Mouse (Mus musculus): ENCODE results near the gene Slc4a8. TPM values are rescaled to one million over a fixed set of nuclear protein-coding genes. Genes with fewer than 3 reads are reported as not detected.
A peak's percentile ranks its signal among the peaks of the same experiment; 100 is the strongest.

The Slc4a8 gene
- polyA plus RNA-seq (2016; fragmentation: Nextera tagmentation; extraction: Ambion mirVana): 8.4 and 10.2 TPM in 2 replicates

GRCm38 (mm10) chr15:100761419-100762185 lies at the start of gene Slc4a8:
Gene Slc4a8 (plus strand): TSS chr15:100761747.
- under 1% methylated on average over 64 of the region's 64 CpGs for WGBS
- Histone ChIP-seq H3K9me3 (replicated peaks) (no peaks in the 10 kb centered on the region), H3K4me3 (peak within 1 kb of the TSS; percentile 80), H3K27me3 (ENCODE audit: low read depth, poor library complexity, severe bottlenecking) (peaks cover 20% of the 10 kb centered on the region), H3K36me3 (no peaks in the 10 kb centered on the region), H3K4me1 (peaks cover 41% of the 10 kb centered on the region), H3K27ac (replicated peaks) (peak within 1 kb of the TSS; percentile 92)
- peak; percentile 97 for DNase-seq (ENCODE audit: low spot score)

DNA sequence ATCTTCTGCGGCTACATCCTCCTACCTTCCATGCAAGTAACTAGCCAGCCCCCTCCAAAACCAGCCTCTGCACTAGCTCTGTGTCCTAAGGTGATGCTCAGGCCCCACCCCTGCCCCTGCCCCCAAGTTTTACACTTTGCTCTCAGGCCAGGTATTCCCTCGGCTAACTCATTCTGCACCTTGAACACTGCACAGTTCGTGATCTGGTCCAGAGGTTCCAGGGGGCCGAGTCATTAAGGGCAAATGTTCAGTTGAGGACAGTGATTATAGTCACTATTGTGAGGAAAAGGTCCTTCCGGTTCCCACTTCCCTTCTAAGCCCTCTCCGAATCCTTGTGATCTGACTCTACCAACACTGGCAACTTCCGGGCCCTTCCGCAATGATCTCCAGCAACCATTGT lies 47.1 kb upstream of the Slc4a8 start:
- Histone ChIP-seq H3K27me3 (ENCODE audit: low read depth, poor library complexity, severe bottlenecking) (no peaks in the 10 kb centered on the region), H3K36me3 (no peaks in the 10 kb centered on the region), H3K27ac (replicated peaks) (no peak overlapping the region), H3K4me3 (no peak overlapping the region), H3K9me3 (replicated peaks) (no peaks in the 10 kb centered on the region), H3K4me1 (peaks cover 14% of the 10 kb centered on the region)
- WGBS: 92% methylated on average over 8 of the region's 8 CpGs
- no peak for DNase-seq (ENCODE audit: low spot score)

GRCm38 (mm10) chr15:100715399-100715993 lies 46.1 kb upstream of the Slc4a8 start:
- no peak overlapping the region for H3K4me3 ChIP-seq
- no peak for DNase-seq (ENCODE audit: low spot score)
- peaks cover 14% of the 10 kb centered on the region for H3K4me1 ChIP-seq
- H3K36me3 ChIP-seq: no peaks in the 10 kb centered on the region
- peak overlapping the region; percentile 39 for H3K27ac ChIP-seq (replicated peaks)
- H3K27me3 ChIP-seq (ENCODE audit: low read depth, poor library complexity, severe bottlenecking): no peaks in the 10 kb centered on the region
- 49% methylated on average over 9 of the region's 9 CpGs for WGBS
- no peaks in the 10 kb centered on the region for H3K9me3 ChIP-seq (replicated peaks)

DNA sequence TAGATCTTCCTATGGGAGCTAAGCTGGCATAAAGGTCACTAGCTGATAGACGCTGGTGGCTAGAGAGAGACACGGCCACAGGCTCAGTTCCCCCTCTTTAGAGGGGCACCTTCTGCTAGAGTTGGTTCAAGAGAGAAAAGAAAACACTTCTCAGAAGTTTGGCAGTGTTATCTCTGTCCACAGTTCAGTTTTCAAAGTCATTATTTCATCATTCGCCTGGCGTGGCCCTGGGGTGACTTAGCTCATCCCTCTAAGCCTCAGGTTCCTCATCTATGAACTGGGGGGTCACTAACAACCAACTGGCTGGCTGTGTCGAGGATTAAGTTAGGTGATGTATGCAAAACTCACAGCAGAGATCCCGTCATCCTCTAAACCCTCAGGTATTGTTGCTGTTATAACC lies 43.6 kb upstream of the Slc4a8 start:
- Histone ChIP-seq H3K27ac (replicated peaks) (no peak overlapping the region), H3K27me3 (ENCODE audit: low read depth, poor library complexity, severe bottlenecking) (peaks cover 5% of the 10 kb centered on the region; the same call in 1 of the 2 replicates), H3K4me3 (no peak overlapping the region), H3K9me3 (replicated peaks) (no peaks in the 10 kb centered on the region), H3K4me1 (peaks cover 11% of the 10 kb centered on the region), H3K36me3 (no peaks in the 10 kb centered on the region)
- 86% methylated on average over 6 of the region's 6 CpGs for WGBS
- no peak for DNase-seq (ENCODE audit: low spot score)

- Histone ChIP-seq H3K36me3 (no peaks in the 10 kb centered on the region), H3K4me3 (no peak overlapping the region), H3K27ac (replicated peaks) (no peak overlapping the region), H3K4me1 (peaks cover 11% of the 10 kb centered on the region), H3K27me3 (ENCODE audit: low read depth, poor library complexity, severe bottlenecking) (peaks cover 8% of the 10 kb centered on the region; the same call in 1 of the 2 replicates), H3K9me3 (replicated peaks) (no peaks in the 10 kb centered on the region)
- DNase-seq (ENCODE audit: low spot score): no peak
- WGBS: 83% methylated on average over 11 of the region's 11 CpGs
Observed at GRCm38 (mm10) chr15:100718572-100718971, 43.0 kb upstream of the Slc4a8 start.

DNA sequence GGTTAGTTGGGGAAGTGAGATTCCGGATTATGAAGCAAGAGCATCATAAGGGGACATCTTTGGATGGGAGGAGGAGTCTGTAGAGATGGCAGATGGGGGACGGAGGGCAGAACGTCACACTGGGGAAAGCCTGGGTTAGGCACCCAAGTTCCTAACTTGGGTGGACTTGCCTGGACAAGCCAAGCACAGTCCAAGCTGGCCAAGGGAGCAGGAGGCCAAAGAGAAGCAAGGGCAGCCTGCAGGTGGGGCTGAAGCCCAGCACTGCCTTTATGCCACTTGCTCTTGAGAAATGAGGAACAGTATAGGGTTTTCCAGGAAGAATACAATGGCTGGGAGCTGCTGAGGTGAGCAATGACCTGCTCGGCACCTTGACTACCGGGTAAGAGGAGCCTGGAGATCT lies 42.3 kb upstream of the Slc4a8 start:
- Histone ChIP-seq H3K9me3 (replicated peaks) (no peaks in the 10 kb centered on the region), H3K36me3 (no peaks in the 10 kb centered on the region), H3K4me1 (peaks cover 11% of the 10 kb centered on the region), H3K27ac (replicated peaks) (no peak overlapping the region), H3K27me3 (ENCODE audit: low read depth, poor library complexity, severe bottlenecking) (peaks cover 8% of the 10 kb centered on the region; the same call in 1 of the 2 replicates), H3K4me3 (no peak overlapping the region)
- WGBS: 93% methylated on average over 5 of the region's 5 CpGs
- no peak for DNase-seq (ENCODE audit: low spot score)

DNA sequence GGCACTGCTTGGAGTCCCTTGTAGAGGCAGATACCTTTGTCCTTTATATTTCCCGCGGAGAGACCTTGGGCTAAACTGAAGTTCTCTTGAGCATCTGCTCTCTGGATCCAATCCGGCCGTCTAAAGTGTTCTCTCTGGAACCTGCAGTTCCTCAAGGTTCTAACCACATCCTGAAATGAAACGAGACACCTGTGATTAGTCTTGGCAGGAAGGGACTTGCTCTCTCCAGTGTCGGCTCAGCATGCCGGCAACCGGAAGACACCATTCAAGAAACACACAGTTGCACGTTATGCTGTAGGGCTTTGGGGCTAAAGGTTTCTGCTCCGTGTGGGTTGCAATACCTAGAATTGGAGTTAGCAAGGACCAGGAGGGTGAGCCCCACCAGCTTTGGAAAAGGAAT lies 41.5 kb upstream of the Slc4a8 start:
- H3K4me3 ChIP-seq: no peak overlapping the region
- H3K27me3 ChIP-seq (ENCODE audit: low read depth, poor library complexity, severe bottlenecking): peaks cover 8% of the 10 kb centered on the region; the same call in 1 of the 2 replicates
- no peaks in the 10 kb centered on the region for H3K9me3 ChIP-seq (replicated peaks)
- H3K27ac ChIP-seq (replicated peaks): no peak overlapping the region
- H3K4me1 ChIP-seq: peaks cover 11% of the 10 kb centered on the region
- WGBS: 94% methylated on average over 10 of the region's 10 CpGs
- DNase-seq (ENCODE audit: low spot score): no peak
- no peaks in the 10 kb centered on the region for H3K36me3 ChIP-seq

- peaks cover 8% of the 10 kb centered on the region; the same call in 1 of the 2 replicates for H3K27me3 ChIP-seq (ENCODE audit: low read depth, poor library complexity, severe bottlenecking)
- no peak overlapping the region for H3K27ac ChIP-seq (replicated peaks)
- no peak for DNase-seq (ENCODE audit: low spot score)
- 93% methylated on average over 5 of the region's 5 CpGs for WGBS
- H3K4me3 ChIP-seq: no peak overlapping the region
- H3K9me3 ChIP-seq (replicated peaks): no peaks in the 10 kb centered on the region
- no peaks in the 10 kb centered on the region for H3K4me1 ChIP-seq
- no peaks in the 10 kb centered on the region for H3K36me3 ChIP-seq
Observed at GRCm38 (mm10) chr15:100721445-100721844, 40.1 kb upstream of the Slc4a8 start.

GRCm38 (mm10) chr15:100722026-100722425 lies 39.5 kb upstream of the Slc4a8 start:
- no peak for DNase-seq (ENCODE audit: low spot score)
- H3K9me3 ChIP-seq (replicated peaks): no peaks in the 10 kb centered on the region
- H3K4me1 ChIP-seq: no peaks in the 10 kb centered on the region
- H3K36me3 ChIP-seq: no peaks in the 10 kb centered on the region
- no peak overlapping the region for H3K27ac ChIP-seq (replicated peaks)
- 67% methylated on average over 4 of the region's 4 CpGs for WGBS
- peaks cover 13% of the 10 kb centered on the region for H3K27me3 ChIP-seq (ENCODE audit: low read depth, poor library complexity, severe bottlenecking)
- H3K4me3 ChIP-seq: no peak overlapping the region

DNA sequence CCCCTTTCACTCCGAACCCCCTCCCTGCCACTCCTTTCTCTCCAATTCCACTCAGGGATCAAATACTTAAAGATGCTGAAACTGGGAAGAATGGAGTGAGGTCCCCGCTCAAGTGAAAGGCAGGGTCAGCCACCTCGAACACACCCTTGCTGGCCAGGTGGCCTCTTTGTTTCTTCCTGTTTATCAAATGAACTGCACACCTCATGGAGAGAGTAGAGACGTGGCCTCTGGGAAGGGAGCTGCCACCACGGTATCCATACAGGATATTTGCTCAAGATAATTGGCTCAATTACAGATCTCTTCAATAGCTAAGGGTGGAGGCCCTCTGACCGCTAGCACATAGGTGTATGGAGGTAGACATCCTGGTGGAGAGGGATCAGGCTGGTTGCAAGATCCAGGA lies 39.0 kb upstream of the Slc4a8 start:
- Histone ChIP-seq H3K4me1 (no peaks in the 10 kb centered on the region), H3K9me3 (replicated peaks) (no peaks in the 10 kb centered on the region), H3K27me3 (ENCODE audit: low read depth, poor library complexity, severe bottlenecking) (peaks cover 19% of the 10 kb centered on the region), H3K4me3 (no peak overlapping the region), H3K36me3 (no peaks in the 10 kb centered on the region), H3K27ac (replicated peaks) (no peak overlapping the region)
- DNase-seq (ENCODE audit: low spot score): no peak
- 80% methylated on average over 6 of the region's 6 CpGs for WGBS

GRCm38 (mm10) chr15:100723505-100723904 lies 38.0 kb upstream of the Slc4a8 start:
- peaks cover 28% of the 10 kb centered on the region for H3K27me3 ChIP-seq (ENCODE audit: low read depth, poor library complexity, severe bottlenecking)
- no peak overlapping the region for H3K27ac ChIP-seq (replicated peaks)
- no peak for DNase-seq (ENCODE audit: low spot score)
- WGBS: 86% methylated on average over 14 of the region's 14 CpGs
- H3K36me3 ChIP-seq: no peaks in the 10 kb centered on the region
- H3K4me1 ChIP-seq: peaks cover 1% of the 10 kb centered on the region
- H3K9me3 ChIP-seq (replicated peaks): no peaks in the 10 kb centered on the region
- no peak overlapping the region for H3K4me3 ChIP-seq

GRCm38 (mm10) chr15:100726721-100727120 lies 34.8 kb upstream of the Slc4a8 start:
- Histone ChIP-seq H3K36me3 (no peaks in the 10 kb centered on the region), H3K9me3 (replicated peaks) (no peaks in the 10 kb centered on the region), H3K27ac (replicated peaks) (no peak overlapping the region), H3K27me3 (ENCODE audit: low read depth, poor library complexity, severe bottlenecking) (peaks cover 60% of the 10 kb centered on the region), H3K4me1 (peaks cover 14% of the 10 kb centered on the region), H3K4me3 (no peak overlapping the region)
- no peak for DNase-seq (ENCODE audit: low spot score)
- WGBS: 89% methylated on average over 11 of the region's 11 CpGs

- H3K36me3 ChIP-seq: no peaks in the 10 kb centered on the region
- peaks cover 67% of the 10 kb centered on the region for H3K27me3 ChIP-seq (ENCODE audit: low read depth, poor library complexity, severe bottlenecking)
- no peaks in the 10 kb centered on the region for H3K9me3 ChIP-seq (replicated peaks)
- peaks cover 14% of the 10 kb centered on the region for H3K4me1 ChIP-seq
- DNase-seq (ENCODE audit: low spot score): no peak
- no peak overlapping the region for H3K4me3 ChIP-seq
- H3K27ac ChIP-seq (replicated peaks): no peak overlapping the region
- WGBS: 86% methylated on average over 11 of the region's 11 CpGs
Observed at GRCm38 (mm10) chr15:100727834-100728233, 33.7 kb upstream of the Slc4a8 start.

Data from midbrain, embryonic 10.5 days (tissue).